Mouse (Mus musculus) lung, postnatal 14 days (tissue): Measurements from ENCODE around the gene Arid5b.
"Not testable (repeated sequence)": the region's sequence is repeated elsewhere in the genome, so short reads cannot be mapped to it uniquely, and the experiment has no call there.

Experiments used
- DNase-seq: peaks from one replicate; pipeline ENCODE4 v3.0.0; 2021

Arid5b gene

GRCm38 (mm10) chr10:68104881-68105781, 173.4 kb downstream of the Arid5b start:
- no peak for DNase-seq

GRCm38 (mm10) chr10:68104481-68104880, 174.1 kb downstream of the Arid5b start:
- no peak for DNase-seq

- no peak for DNase-seq
Measured at GRCm38 (mm10) chr10:68103988-68104387, 174.6 kb downstream of the Arid5b start.

GRCm38 (mm10) chr10:68103078-68103855, 175.3 kb downstream of the Arid5b start:
- DNase-seq = no peak

GRCm38 (mm10) chr10:68102566-68102965, 176.0 kb downstream of the Arid5b start:
- no peak for DNase-seq

GRCm38 (mm10) chr10:68101251-68101650, 177.3 kb downstream of the Arid5b start:
- no peak for DNase-seq

GRCm38 (mm10) chr10:68100506-68100905, 178.0 kb downstream of the Arid5b start:
- no peak for DNase-seq

GRCm38 (mm10) chr10:68099801-68100200, 178.7 kb downstream of the Arid5b start:
- not testable (repeated sequence) for DNase-seq

GRCm38 (mm10) chr10:68097821-68098675, 180.5 kb downstream of the Arid5b start:
- DNase-seq = no peak

GRCm38 (mm10) chr10:68096395-68096794, 182.1 kb downstream of the Arid5b start:
- no peak for DNase-seq

GRCm38 (mm10) chr10:68095136-68095535, 183.4 kb downstream of the Arid5b start:
- no peak for DNase-seq

GRCm38 (mm10) chr10:68093496-68093895, 185.0 kb downstream of the Arid5b start:
- no peak for DNase-seq

GRCm38 (mm10) chr10:68091840-68092239, 186.7 kb downstream of the Arid5b start:
- DNase-seq = no peak

GRCm38 (mm10) chr10:68091011-68091410, 187.5 kb downstream of the Arid5b start:
- DNase-seq = no peak

GRCm38 (mm10) chr10:68090544-68090943, 188.0 kb downstream of the Arid5b start:
- no peak for DNase-seq

GRCm38 (mm10) chr10:68090197-68090535, 188.4 kb downstream of the Arid5b start:
- peak; percentile 93 for DNase-seq

GRCm38 (mm10) chr10:68089435-68090196, 188.9 kb downstream of the Arid5b start:
- DNase-seq = peak; percentile 64

- DNase-seq = no peak
Measured at GRCm38 (mm10) chr10:68087722-68088121, 190.8 kb downstream of the Arid5b start.

GRCm38 (mm10) chr10:68086973-68087372, 191.6 kb downstream of the Arid5b start:
- DNase-seq = no peak

- DNase-seq = no peak
Measured at GRCm38 (mm10) chr10:68085574-68085973, 193.0 kb downstream of the Arid5b start.

- DNase-seq = no peak
Measured at GRCm38 (mm10) chr10:68081712-68082111, 196.8 kb downstream of the Arid5b start.
